Mouse (Mus musculus) retina, postnatal 1 day (tissue): ENCODE results near the gene Abl2.

Experiments
- DNase-seq: peaks from one replicate; pipeline ENCODE4 v3.0.0-alpha.2; 2012

Abl2 gene

DNA sequence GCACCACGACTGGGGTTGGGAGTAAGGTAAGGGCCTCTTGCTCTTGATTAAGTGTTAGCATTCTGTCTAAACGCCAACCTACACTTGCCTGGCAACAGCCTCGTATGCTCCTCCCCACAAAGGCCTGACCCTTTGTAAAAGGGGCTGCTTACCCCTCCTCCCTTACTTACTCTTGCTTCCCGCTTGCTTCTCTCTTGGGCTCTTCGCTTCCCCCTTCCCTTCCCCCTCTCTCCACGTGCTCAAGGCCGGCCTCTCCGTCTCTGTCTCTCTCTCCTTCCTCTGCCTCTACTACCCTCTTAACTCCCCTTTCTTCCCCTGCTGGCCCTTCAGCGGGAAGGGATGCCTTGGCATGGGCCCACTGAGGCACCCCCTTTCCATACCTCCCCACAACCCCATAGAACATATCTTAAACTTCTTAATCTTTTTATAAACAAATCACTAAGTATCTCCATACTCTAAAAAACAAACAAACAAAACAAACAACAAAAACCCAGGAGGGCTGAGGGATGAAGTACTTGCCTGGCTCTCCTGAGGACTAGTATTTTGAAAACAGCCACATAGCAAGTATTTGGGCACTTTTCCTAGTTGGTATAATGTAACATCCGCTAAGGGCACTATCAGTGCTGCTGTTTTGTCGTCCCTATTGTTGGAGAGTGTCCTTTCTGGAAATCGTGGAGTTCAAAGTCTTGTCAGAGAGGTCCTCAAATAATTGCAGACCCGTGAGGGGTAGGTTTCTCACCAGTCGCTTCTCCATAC, 114.3 kb downstream of the Abl2 start:
- DNase-seq, result peak; percentile 42

DNA sequence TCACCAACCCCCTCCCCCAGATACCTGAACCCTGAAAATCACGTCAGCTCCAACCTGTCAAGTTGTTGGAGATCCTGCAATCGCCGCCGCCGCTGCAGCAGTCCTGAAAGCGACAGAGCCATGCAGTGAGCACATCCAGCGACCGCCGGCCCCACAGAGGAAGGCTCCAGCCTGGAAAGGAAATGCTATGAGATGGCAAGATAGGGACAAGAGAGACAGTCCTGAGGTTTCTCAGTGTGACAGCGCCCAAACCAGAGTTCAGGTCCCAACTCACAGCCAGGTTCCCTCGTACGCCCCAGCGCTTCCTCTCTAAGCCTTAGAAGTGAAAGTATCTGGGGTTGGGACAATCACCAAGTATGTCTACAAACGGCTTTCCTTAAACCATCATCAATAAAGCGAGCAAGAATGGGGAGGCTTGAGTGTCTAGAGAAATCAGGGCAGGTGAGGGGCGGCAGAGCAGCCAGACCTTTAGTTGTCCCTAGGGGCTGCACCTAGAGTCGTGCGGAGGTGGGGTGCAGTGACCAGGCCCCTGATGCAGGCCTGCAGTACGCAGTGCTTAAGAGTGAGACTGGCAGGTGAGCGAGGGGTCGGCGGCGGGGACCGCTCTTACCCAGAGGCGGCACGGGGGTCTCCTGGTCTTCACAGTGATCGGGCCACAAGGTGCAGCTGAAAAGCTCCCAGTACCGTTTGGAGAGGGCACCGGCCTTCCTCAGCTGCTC, 115.0 kb downstream of the Abl2 start:
- peak; percentile 48 for DNase-seq

DNA sequence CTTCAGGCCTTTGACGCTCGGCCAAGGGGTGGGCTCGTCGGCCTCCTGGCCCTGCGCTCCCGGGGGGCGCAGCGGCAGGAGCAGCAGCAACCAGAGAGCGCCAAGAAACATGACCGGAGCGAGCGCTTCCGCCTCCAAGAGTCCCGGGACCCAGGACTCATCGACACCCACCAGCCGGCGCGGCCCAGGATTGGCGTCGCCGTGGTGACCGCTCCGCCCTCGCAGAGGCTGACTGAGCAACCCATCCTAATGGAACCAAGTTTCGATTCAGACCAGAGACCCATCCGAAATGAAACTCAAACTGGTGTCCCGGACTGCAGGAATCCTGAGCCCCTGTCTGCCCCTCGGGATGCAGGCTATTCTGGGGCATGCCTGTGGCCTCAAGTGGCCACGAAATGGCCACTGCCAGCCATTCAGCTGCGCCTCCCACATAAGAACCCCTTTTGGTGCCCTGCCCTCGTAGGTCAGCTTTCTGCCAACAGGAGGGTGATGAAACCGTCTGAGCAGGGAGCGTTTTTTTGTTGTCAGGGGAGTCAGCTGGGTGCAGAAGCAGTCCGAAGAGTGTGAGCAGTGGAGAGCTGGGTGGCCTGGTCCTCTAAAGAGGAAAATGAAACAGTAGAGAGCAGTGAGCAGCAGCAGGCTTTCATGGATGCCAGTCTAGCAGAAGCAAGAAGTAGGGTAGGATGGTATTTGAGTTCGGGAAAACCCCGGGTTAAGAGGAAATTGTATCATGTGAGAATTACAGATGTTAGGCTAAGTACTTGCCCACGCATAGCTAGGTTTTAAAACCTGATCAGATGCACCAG, 115.8 kb downstream of the Abl2 start, which contains the start of gene Tor3a:
Gene Tor3a, minus strand, starts transcription at position 162 of the 806 bp plus-strand sequence.
- DNase-seq, result peak; percentile 77

DNA sequence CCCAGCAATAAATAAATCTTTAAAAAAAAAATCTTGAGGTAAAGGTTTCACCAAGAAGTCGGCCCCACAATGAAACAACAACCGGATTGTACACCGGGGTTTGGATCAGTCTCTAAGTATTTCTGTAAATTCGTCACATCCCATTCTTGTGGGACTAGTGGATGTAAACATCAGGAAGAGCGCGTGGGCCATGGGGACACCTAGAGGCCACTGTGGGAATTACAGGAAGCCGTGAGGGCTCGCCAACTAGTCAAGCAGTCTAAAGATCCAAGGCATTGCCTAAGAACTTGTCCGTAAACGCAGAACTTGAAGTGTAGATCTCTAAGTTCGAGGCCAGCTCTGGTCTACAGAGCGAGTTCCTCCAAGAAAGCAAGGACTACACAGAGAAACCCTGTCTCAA, 117.6 kb downstream of the Abl2 start:
- peak; percentile 76 for DNase-seq

DNA sequence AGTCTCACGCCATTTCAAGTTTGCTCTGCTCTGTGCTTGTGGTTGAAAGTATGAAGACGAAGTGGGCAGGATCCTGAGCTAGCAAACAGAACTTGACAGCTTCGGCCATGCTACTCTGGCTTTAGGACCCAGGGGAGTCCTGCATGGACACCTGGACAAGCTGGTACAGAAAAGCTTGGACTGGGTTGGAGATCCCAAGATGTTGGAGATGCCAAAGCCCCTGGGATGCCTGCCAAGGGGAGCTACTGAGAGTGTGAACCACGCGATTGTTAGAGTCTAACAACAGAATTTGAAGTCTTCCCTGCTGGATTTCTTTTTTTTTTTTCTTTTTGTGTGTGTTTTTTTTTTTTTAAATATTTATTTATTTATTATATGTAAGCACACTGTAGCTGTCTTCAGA, 118.0 kb downstream of the Abl2 start:
- DNase-seq, result no peak

DNA sequence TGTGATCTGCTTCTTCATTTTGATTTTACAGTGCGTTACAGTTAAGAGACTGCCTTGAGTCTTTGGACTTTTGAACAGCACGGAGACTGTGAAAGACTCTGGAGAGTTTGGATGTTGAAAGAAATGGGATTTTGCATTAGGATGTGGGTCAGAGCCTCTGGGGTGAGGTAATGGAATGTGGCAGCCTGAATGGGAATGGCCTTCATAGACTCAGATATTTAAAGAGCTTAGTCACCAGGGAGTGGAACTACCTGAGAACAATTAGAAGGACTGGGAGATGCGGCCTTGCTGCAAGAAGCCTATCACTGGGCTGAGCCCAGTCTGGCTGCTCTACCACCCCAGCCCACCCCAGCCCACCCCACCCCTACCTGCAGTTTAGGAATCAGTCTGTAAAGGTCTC, 118.6 kb downstream of the Abl2 start:
- no peak for DNase-seq

DNA sequence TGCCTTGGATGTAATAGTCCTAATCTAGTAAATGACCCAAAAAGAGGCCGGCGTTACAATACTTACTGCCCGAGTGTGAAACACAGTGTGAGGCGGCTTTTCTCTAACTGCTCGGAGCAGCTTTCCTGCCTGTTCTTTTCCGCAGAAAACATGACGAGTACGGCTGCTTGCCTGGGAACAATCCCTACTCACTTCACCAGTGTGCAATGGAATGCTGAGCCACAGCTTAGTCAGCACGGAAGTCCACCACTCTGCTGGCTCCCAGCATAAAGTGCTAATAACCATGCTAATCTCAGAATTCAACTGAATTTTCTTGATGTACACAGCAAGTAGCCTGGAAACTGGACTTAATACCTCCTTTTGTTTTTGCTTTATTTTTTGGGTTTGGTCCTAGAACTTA, 121.0 kb downstream of the Abl2 start:
- DNase-seq, result no peak

DNA sequence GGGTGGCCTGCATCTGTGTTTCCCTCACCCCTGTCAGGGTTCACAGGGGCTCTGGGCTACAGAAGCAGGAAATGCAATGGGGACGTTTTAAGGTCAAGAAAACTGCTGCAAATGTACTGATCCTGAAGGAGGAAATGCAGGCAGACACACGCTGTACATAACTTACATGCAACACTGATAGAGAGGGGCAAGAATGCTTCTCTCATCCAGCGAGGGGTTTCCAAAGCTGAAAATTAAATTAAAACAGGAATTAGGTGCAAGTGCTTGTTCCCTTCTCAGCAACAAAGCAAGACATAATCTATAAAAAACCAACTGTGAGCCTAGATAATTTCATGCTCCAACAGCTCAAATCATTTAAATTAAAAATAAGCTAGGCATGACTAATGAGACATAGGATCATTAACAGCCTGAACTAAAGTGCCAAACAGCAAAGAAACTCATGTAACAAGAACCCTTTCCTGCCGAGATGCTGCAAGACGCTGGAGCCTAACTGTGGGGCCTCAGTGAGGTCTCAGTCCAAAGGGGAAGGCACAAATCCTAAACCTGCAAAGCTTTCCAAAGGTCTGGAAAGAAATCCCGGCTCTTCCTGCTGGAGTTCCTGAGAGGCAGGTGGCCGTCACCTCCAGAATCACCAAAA, 127.6 kb downstream of the Abl2 start:
- no peak for DNase-seq
